Mouse (Mus musculus): Measurements from ENCODE around the gene Itpripl1. TPM values are rescaled to one million over a fixed set of nuclear protein-coding genes. Genes with fewer than 3 reads are reported as not detected.
"Not testable (repeated sequence)": the region's sequence is repeated elsewhere in the genome, so short reads cannot be mapped to it uniquely, and the experiment has no call there.

Itpripl1 gene
- total RNA-seq, 2 experiments from 2014 or later: 10.4 to 11.2 TPM

- not testable (repeated sequence) for DNase-seq
Observed at GRCm38 (mm10) chr2:127090151-127090550, 53.1 kb downstream of the Itpripl1 start.

Other genes with a start within 250 kb of the Itpripl1 start
- gene Sppl2a, start 210.2 kb downstream of the Itpripl1 start, total RNA-seq (2021): 10 to 100 TPM; 43.5 to 49.9 TPM
- 1 to 10 TPM; 8.6 to 8.8 TPM for gene Ap4e1, start 134.7 kb downstream of the Itpripl1 start, total RNA-seq (2021)
- 10 to 100 TPM; 26.0 to 26.2 TPM for gene Blvra, start 72.8 kb downstream of the Itpripl1 start, total RNA-seq (2021)
- 10 to 100 TPM; 34.7 to 38.3 TPM for gene Ncaph, start 9.5 kb downstream of the Itpripl1 start, total RNA-seq (2021)
- under 1 TPM; 0.45 to 0.50 TPM for gene 1810024B03Rik, start 64.8 kb upstream of the Itpripl1 start, total RNA-seq (2021)
- gene Snrnp200, start 64.9 kb upstream of the Itpripl1 start, total RNA-seq (2021): 10 to 100 TPM; 72.0 to 73.4 TPM
- 10 to 100 TPM; 48.9 to 49.4 TPM for gene Ciao1, start 104.4 kb upstream of the Itpripl1 start, total RNA-seq (2021)
- gene Tmem127, start 104.5 kb upstream of the Itpripl1 start, total RNA-seq (2021): 10 to 100 TPM; 35.9 to 36.0 TPM
- 100 to 1,000 TPM; 188 to 203 TPM for gene Stard7, start 126.8 kb upstream of the Itpripl1 start, total RNA-seq (2021)
- gene Dusp2, start 192.7 kb upstream of the Itpripl1 start, total RNA-seq (2021): 1 to 10 TPM; 3.3 to 3.7 TPM
- not detected for gene Astl, start 195.2 kb upstream of the Itpripl1 start, total RNA-seq (2021)
- gene Adra2b, start 219.8 kb upstream of the Itpripl1 start, total RNA-seq (2021): under 1 TPM; 0.32 to 0.33 TPM

All from heart, postnatal 4 days (tissue).